Mouse (Mus musculus) neural tube, embryonic 13.5 days (tissue): ENCODE measurements around the gene Smpx. TPM values are rescaled to one million over a fixed set of nuclear protein-coding genes. Genes with fewer than 3 reads are reported as not detected.

Source experiments
- ATAC-seq: fragments of 200-750 bp; cut with Nextera tagmentation; 2 replicates; pipeline ENCODE4 v1.8.0; 2017; ENCODE audit warnings: low read depth, mild to moderate bottlenecking, moderate TSS enrichment, moderate library complexity
- H3K27ac ChIP-seq: fragments of 300-500 bp; sonication (generic); replicated peaks from 2 replicates; pipeline ENCODE4 v1.5.1; 2015; ENCODE audit warnings: moderate library complexity, mild to moderate bottlenecking, inconsistent platforms
- H3K27me3 ChIP-seq: fragments of 300-500 bp; sonication (generic); 2 replicates; pipeline ENCODE4 v1.6.1; 2015; ENCODE audit warnings: mild to moderate bottlenecking, inconsistent platforms
- H3K36me3 ChIP-seq: fragments of 300-500 bp; sonication (generic); 2 replicates; pipeline ENCODE4 v1.6.1; 2015; ENCODE audit warnings: mild to moderate bottlenecking, inconsistent platforms
- H3K4me1 ChIP-seq: fragments of 300-500 bp; sonication (generic); replicated peaks from 2 replicates; pipeline ENCODE4 v1.6.1; 2015; ENCODE audit warnings: inconsistent platforms
- H3K4me2 ChIP-seq: fragments of 300-500 bp; sonication (generic); 2 replicates; pipeline ENCODE4 v1.6.1; 2015; ENCODE audit warnings: inconsistent platforms, mild to moderate bottlenecking, moderate library complexity
- H3K4me3 ChIP-seq: fragments of 300-500 bp; sonication (generic); 2 replicates; pipeline ENCODE4 v1.5.1; 2015; ENCODE audit warnings: mild to moderate bottlenecking, inconsistent platforms
- H3K9ac ChIP-seq: fragments of 300-500 bp; sonication (generic); 2 replicates; pipeline ENCODE4 v1.6.1; 2015; ENCODE audit warnings: moderate library complexity, mild to moderate bottlenecking, inconsistent platforms
- H3K9me3 ChIP-seq: fragments of 300-500 bp; sonication (generic); 2 replicates; pipeline ENCODE4 v1.6.1; 2016; ENCODE audit warnings: inconsistent platforms
- WGBS: fragments of 180-500 bp; shearing (Covaris S2); methylation state at CpG from one replicate; pipeline ENCODE4 v1.1.7; 2015; 5-methylcytosine and 5-hydroxymethylcytosine counted together
- polyA plus RNA-seq: library from polyadenylated mRNA; unstranded; fragments of >200 nt; fragmentation: Nextera tagmentation; extraction: Ambion mirVana; gene quantifications from 2 replicates; pipeline ENCODE4 v1.2.1, GENCODE M21; 2015

Gene Smpx
- polyA plus RNA-seq, 1 experiment from 2014 or later = 1.3 TPM

DNA sequence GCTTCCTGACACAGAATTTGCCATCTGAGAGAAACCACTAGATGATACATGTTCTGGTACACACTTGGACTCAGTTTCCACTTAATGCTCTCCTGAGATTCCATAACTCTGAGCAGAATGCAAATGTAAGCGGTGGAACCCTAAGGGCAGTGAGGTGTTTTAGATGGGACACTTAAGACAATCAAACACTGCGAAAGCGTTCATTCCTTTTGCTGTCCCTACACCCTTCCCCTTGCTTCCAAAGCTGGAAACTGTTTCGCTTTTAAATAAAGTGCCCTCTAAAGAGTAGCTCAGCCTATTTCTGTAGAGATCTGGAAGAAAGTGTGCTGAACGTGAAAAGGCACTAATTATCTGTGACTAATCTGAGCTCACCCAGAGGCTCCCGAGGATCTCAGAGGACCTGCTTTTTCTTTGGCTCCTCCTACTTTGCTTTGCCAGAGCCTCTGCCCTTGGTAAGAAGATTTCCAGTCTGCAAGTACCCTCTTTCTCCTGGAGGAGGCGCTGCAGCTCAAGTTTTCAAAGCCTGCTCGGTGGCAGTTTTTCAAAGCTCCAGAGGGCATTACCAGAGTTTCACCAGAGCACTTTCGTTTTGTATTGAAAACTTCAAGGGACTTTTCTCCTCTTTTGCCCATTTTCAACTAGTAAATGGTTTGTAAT, 33.1 kb downstream of the Smpx start:
- H3K9me3 ChIP-seq = no peaks in the 10 kb centered on the region
- H3K9ac ChIP-seq = no peak overlapping the region
- peak; percentile 71 for ATAC-seq
- no peak overlapping the region for H3K4me3 ChIP-seq
- H3K4me1 ChIP-seq = no peaks in the 10 kb centered on the region
- peak overlapping the region; percentile 24; the same call in 1 of the 2 replicates for H3K4me2 ChIP-seq
- H3K27ac ChIP-seq = no peak overlapping the region
- H3K27me3 ChIP-seq = no peaks in the 10 kb centered on the region; the same call in 1 of the 2 replicates
- WGBS = 26% methylated on average over 9 of the region's 9 CpGs
- H3K36me3 ChIP-seq = no peaks in the 10 kb centered on the region

DNA sequence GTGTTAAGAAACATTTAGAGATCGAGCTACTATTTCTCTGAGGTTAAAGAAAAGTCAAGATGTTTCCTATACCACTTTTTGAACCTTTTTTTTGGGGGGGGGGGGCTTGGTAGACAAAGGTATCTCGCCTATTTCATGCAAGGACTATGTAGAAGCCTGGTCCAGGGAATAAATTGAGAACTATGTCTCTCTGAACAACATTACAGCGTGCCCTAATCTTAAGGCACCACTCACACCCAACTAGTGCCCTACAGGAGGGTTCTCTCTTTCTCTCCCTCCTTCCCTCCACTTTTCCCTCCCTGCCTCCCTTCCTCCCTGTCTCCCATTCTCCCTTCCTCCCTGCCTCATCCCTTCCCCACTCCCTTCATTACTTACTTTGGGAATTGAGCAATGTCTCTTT, 33.6 kb downstream of the Smpx start:
- Histone ChIP-seq H3K4me1 (no peaks in the 10 kb centered on the region), H3K36me3 (no peaks in the 10 kb centered on the region), H3K4me2 (0 out of 2 replicates have a peak overlapping the region, but pooled peaks have one; percentile 24), H3K4me3 (no peak overlapping the region), H3K27me3 (no peaks in the 10 kb centered on the region; the same call in 1 of the 2 replicates), H3K27ac (no peak overlapping the region), H3K9me3 (no peaks in the 10 kb centered on the region), H3K9ac (no peak overlapping the region)
- no peak for ATAC-seq
- 51% methylated on average over 3 of the region's 3 CpGs for WGBS

DNA sequence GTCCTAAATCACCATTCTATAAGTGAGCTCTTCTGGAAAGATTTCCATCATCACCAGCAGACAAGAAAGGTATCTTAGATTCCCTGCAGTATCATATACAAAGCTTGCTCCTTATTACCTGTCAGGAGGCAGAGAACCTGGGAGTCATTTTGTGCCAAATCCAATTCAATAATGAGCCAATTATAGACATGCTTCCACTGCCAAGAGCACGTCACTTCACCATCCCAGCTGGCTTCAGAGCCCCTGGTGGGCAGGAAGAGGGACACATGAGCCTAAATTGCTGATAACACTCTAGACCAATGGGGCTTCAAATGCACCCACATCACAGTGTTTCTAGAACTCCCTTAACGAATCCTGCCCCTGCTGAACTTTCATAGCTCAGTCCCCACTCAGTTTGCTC, 35.1 kb downstream of the Smpx start:
- H3K36me3 ChIP-seq = no peaks in the 10 kb centered on the region
- H3K27ac ChIP-seq = no peak overlapping the region
- H3K9me3 ChIP-seq = no peaks in the 10 kb centered on the region
- no peak overlapping the region for H3K9ac ChIP-seq
- H3K27me3 ChIP-seq = no peaks in the 10 kb centered on the region; the same call in 1 of the 2 replicates
- WGBS = 60% methylated on average over 2 of the region's 2 CpGs
- no peak for ATAC-seq
- no peak overlapping the region for H3K4me2 ChIP-seq
- no peaks in the 10 kb centered on the region for H3K4me1 ChIP-seq
- H3K4me3 ChIP-seq = no peak overlapping the region

DNA sequence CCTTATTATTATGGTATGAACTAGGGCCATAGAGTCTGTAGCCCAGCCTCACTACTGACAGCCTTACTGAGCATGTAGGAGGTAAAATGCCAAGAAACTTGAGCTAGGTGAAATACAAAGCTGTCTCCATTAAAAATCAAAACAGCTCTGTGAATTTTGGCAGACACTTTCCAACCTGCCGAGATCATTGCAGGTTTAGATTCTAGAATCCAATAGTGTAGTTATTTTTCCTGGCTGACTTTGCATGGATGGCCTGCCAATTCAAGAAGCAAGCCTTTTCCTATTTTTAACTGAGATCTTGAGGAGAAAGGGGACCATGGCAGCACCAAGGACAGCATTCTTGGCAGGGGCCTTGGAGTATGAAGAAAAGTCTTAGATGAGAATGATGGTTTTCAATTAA, 35.6 kb downstream of the Smpx start:
- Histone ChIP-seq H3K4me3 (no peak overlapping the region), H3K9me3 (no peaks in the 10 kb centered on the region), H3K4me2 (no peak overlapping the region), H3K9ac (no peak overlapping the region), H3K4me1 (no peaks in the 10 kb centered on the region), H3K36me3 (no peaks in the 10 kb centered on the region), H3K27ac (no peak overlapping the region), H3K27me3 (no peaks in the 10 kb centered on the region; the same call in 1 of the 2 replicates)
- no peak for ATAC-seq
- WGBS = 87% methylated on average over 1 of the region's 1 CpGs

DNA sequence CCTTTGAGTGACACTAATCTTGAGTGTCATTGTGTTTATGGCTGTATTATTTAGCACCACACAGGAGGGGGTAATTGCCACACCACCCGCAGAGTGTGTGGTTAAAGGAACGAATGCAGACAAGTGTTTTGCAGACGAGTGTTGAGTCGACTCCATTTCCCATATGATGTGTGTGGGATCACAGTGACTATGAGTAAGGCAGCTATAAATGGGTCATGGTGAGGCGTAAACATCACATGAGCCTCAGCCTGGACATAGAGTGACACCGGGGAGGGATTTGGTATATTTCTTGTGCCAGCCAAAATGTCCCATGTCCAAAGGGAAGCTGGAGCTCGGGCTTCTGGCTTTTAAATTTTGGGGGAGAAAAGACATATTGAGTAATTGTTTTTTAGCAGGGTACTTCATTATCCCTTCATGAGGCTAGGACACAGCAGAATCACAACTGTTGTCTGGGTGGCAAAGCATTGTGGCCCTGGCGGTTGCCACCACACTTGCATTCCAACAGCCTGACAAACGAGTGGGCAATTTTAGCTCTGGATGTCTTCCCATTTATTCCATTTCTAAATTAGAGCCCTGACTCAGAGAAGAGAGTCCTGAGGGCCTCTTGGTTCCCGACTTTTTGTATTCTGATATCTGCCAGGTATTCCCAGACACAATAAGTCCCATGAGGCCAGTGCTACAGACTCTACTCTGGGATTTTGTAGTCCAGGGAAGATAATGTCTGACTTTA, 49.3 kb downstream of the Smpx start:
- Histone ChIP-seq H3K36me3 (no peaks in the 10 kb centered on the region), H3K4me3 (no peak overlapping the region), H3K27ac (no peak overlapping the region), H3K9me3 (no peaks in the 10 kb centered on the region), H3K27me3 (no peaks in the 10 kb centered on the region), H3K9ac (no peak overlapping the region), H3K4me1 (no peaks in the 10 kb centered on the region), H3K4me2 (no peak overlapping the region)
- ATAC-seq = no peak
- WGBS = 84% methylated on average over 10 of the region's 10 CpGs

DNA sequence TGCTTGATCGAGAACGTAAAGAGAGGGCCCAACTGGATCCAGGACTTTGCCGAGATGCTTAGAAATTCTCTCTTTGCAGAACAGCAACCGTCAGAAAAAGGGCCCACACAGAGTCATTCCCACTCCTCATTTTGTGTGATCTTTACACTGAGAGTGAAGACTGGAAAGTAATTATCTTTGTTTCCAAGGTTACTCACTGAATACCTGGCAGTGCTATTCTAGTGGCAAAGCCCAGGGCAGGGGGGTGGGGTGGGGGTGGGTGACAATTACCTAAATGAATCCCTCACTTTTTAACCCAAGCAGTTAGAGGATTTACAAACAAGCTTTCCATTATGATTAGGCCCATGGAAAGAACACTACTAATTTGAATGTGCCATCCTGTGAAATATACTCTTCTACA, 55.8 kb downstream of the Smpx start:
- no peak overlapping the region for H3K4me2 ChIP-seq
- H3K9me3 ChIP-seq = no peaks in the 10 kb centered on the region
- H3K9ac ChIP-seq = no peak overlapping the region
- no peaks in the 10 kb centered on the region for H3K36me3 ChIP-seq
- H3K27me3 ChIP-seq = no peaks in the 10 kb centered on the region
- no peaks in the 10 kb centered on the region; the same call in 1 of the 2 replicates for H3K4me1 ChIP-seq
- WGBS = 46% methylated on average over 4 of the region's 4 CpGs
- no peak for ATAC-seq
- H3K4me3 ChIP-seq = no peak overlapping the region
- H3K27ac ChIP-seq = no peak overlapping the region

DNA sequence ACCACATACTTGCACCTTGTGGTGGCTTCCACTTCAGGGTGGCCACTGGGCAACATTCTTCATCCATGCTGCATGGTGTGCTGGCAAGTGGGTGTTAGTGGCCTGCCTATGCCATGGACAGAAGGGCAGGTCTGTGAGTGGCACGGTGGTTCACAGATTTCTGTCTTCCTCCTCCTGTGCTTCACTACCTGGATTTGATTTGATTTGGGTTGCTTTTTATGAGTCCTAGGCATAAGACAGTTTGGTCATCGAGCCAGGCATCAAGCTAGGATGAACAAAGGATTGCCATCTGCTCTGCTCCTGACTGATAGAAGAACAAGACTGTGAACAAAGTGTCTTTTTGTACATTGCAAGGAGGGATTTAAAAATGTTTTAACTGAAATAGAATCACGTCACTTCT, 63.8 kb downstream of the Smpx start:
- no peaks in the 10 kb centered on the region for H3K36me3 ChIP-seq
- no peaks in the 10 kb centered on the region for H3K27me3 ChIP-seq
- no peaks in the 10 kb centered on the region for H3K4me1 ChIP-seq
- WGBS = 78% methylated on average over 3 of the region's 3 CpGs
- H3K9me3 ChIP-seq = no peaks in the 10 kb centered on the region
- H3K27ac ChIP-seq = no peak overlapping the region
- no peak overlapping the region for H3K4me2 ChIP-seq
- no peak overlapping the region for H3K4me3 ChIP-seq
- no peak overlapping the region for H3K9ac ChIP-seq
- ATAC-seq = no peak

DNA sequence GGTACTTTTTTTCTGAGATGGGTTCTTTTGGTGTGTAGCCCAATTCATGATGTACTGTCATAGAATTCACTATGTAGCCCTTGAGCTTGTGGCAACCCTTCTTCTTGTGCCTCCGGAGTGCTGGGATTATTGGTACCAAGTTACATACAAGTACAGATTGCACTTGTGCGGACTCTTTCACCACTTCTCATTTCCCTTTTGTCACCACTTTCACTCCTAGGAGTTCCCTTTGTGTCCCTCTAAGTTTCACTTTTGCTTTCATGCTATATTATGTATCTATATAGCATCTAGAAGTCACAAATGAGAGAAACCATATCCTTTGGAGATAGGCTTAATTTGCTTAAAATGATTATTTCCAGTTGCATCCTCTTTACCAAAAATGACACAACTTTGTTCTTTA, 103.0 kb downstream of the Smpx start:
- WGBS = 84% methylated on average over 2 of the region's 2 CpGs
- no peaks in the 10 kb centered on the region for H3K27me3 ChIP-seq
- no peak overlapping the region for H3K4me2 ChIP-seq
- no peaks in the 10 kb centered on the region for H3K9me3 ChIP-seq
- no peaks in the 10 kb centered on the region for H3K36me3 ChIP-seq
- no peak overlapping the region for H3K27ac ChIP-seq
- H3K9ac ChIP-seq = no peak overlapping the region
- no peak for ATAC-seq
- H3K4me1 ChIP-seq = no peaks in the 10 kb centered on the region
- H3K4me3 ChIP-seq = no peak overlapping the region

Other genes starting within 250 kb of the Smpx start
- 112 and 125 TPM in 2 replicates for gene Sms, start 206.6 kb upstream of the Smpx start, polyA plus RNA-seq
- 2.3 and 2.9 TPM in 2 replicates for gene Yy2, start 129.9 kb upstream of the Smpx start, polyA plus RNA-seq
- 32.1 and 36.6 TPM in 2 replicates for gene Mbtps2, start 100.2 kb upstream of the Smpx start, polyA plus RNA-seq
- gene Klhl34, start 119.5 kb downstream of the Smpx start, polyA plus RNA-seq = 1.6 and 2.2 TPM in 2 replicates